Mouse (Mus musculus) adrenal gland, adult 18-20 months (tissue): Measurements from ENCODE around the gene Gapvd1. TPM values are rescaled to one million over a fixed set of nuclear protein-coding genes. Genes with fewer than 3 reads are reported as not detected.
"Not testable (repeated sequence)": the region's sequence is repeated elsewhere in the genome, so short reads cannot be mapped to it uniquely, and the experiment has no call there.

Source experiments
- DNase-seq, 2 experiments: peaks; one replicate each; pipeline ENCODE4 v3.0.0; 2021 to 2022; ENCODE audit warnings: low spot score in 2 of 2
- long read RNA-seq, 2 experiments: library from polyadenylated mRNA; stranded (forward); transcript quantifications; one replicate each; pipeline ENCODE4 v2.0.0; 2021
- total RNA-seq, 2 experiments: library from RNA; stranded (reverse); gene quantifications; 1 replicate in 1 of 2; 2 replicates in 1 of 2; pipeline ENCODE4 v1.2.3; 2021

Gapvd1 gene
- 10 to 100 TPM; 51.6 to 66.8 TPM for total RNA-seq
- long read RNA-seq, experiment 1, full-length matches to known transcripts: 3 of 15 reads
- long read RNA-seq, experiment 1, partial matches to known transcripts: 2 of 15 reads
- long read RNA-seq, experiment 1, other reads (novel, unspliced or antisense): 10 of 15 reads
- long read RNA-seq, experiment 2, full-length matches to known transcripts: 3 of 91 reads
- long read RNA-seq, experiment 2, partial matches to known transcripts: 72 of 91 reads
- long read RNA-seq, experiment 2, other reads (novel, unspliced or antisense): 16 of 91 reads

DNA sequence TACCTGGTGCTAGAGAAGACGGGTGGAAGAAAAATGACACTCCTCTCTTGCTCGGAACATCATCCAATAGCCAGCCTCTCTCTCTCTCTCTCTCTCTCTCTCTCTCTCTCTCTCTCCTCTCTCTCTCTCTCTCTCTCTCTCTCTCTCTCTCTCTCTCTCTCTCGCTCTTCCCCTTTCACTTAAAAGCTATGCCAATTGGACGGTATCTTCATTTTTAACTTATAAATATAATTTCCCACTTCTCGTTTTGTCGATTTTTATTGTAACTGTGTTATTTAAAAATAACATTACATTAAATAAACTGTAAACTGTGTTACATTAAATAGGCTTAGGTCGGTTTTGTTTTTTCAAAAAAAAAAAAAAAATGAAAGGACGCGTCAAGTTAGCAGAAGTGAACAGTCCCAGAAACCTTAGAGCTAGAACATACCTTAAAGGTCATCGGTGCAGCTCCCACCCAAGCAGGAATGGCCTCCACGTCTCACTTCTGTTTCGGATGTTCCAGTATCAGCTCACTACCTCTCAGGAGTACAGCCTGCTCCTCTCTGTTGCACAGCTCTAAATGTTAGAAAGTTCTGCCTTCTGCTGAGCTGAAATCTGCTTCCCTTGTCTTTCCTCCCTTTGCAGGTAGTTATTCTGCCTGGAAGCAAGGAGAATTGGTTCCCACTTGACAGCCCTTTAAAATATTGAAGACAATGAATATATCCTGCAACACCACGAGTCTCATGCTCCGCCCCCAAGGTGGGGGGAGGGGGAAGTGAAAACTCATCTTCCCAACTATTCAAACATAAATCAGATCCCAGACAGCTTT lies at the start of gene Gapvd1:
TSS of gene Gapvd1 (minus strand) at position 682 of the 808 bp plus-strand sequence.
- DNase-seq: peak in 1 of 2 experiments; percentile 14

DNA sequence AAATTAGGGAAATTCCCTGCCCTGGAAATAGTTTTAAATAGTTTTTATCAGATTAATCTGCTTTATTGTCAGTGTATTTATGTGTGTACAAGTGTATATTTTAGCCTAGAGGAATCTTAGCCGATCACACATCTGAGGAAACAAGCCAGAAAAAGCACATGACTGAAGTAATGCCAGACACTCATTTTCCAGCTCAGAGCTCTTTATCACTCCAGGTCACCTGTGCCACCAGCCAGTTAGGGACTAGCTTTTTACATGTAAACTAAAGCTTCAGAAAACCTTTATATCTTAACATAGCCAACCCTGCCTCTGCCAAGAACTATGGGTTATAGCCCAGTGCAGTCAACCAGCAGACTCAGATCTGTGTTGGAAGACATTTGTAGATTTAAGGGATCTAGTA lies 49.8 kb upstream of the Gapvd1 start:
- no peak for DNase-seq

DNA sequence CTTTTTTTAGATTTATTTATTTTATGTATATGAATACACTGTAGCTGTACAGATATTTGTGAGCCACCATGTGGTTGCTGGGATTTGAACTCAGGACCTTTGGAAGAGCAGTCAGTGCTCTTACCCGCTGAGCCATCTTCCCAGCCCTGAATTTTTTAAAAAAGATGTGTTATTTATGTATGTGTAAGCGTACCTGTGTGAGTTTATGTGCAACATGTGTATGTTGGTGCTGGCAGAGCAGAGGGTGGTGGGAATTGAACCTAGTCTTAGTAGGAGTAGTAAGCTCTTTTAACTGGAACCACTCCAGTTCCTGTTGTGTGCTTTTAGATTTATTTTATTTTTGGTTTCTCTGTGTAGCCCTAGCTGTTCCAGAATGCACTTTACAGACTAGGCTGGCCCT lies 49.1 kb upstream of the Gapvd1 start:
- no peak for DNase-seq

DNA sequence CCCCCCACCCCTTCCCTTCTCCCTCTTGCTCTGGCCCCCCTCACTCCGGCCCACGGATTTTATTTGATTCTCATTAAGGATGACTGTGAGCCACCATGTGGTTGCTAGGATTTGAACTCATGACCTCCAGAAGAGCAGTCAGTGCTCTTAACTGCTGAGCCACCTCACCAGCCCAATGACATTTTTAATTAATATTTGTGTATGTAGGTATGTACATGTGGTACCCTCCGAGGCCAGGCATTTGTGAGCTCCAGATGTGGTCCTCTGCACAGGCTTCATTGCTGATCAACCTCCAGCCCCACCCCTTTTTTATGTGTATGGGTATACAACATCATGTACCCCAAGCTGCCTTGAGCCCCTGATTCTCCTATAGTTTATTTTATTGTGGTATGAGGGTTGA lies 48.7 kb upstream of the Gapvd1 start:
- DNase-seq: no peak

DNA sequence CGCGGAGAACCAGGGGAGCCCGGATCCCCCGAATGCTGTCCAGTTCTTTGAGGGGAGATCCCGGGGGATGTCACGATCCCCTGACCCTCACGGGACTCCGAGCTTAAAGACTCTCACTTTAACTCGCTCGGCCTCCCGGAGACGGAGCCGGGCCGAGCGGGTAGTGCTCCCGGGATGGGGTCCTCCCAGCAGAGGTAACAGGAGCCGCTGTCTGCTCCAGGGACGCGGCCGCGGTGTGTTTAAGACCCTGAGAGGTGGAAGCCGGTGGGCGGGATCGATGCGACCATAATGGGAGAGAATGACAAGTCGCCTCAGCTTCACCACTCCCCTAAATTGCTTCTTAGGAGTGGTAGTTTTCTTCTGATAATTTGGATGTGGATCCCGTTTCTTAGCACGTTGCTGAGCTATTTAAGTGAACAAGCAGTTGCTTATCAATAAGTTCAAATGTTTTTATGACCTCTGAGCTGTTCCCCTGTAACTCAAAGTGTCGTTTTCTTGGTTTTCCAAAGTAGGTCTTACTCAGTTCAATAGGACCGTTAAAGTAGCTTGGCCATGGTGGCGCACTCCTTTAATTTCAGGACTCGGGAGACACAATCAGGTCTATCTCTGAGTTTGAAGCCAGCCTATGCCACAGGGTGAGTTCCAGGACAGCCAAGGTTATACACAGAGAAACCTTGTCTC lies 47.7 kb upstream of the Gapvd1 start:
- DNase-seq: peak in 1 of 2 experiments; percentile 33

DNA sequence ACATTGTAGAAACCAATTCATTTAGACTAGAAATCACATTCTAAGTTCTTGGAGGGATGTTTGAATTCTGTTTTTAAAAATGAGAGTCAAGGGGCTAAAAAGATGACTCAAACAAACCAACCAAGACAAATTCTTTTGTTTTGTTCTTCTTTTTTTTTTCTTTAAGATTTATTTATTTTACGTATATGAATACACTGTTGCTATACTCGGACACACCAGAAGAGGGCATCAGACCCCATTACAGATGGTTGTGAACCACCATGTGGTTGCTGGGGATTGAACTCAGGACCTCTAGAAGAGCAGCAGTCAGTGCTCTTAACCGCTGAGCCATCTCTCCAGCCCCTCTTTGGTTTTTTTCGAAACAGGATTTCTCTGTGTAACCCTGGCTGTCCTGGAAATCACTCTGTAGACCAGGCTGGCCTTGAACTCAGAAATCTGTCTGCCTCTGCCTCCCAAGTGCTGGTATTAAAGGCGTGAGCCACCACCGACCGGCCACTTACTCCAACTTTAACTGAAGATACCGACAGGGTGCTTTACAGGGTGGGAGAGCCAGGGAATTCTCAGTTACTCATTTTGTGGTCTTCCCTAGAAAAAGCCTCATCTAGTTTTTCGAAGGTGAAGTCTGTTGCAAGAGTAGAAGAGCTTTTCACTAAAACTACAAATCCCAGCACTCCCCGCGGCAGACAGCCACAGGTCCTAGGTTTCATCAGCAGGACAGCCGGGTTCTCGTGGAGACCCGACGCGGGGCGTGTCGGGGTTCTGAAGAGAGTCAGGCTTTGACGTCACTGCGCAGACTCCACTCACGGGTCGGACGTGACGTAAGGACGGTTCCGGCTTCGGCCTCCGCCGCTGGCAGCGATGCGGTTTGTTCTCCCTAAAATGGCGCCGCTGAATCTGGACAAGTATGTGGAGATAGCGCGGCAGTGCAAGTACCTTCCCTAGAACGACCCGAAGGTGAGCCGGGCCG lies 46.8 kb upstream of the Gapvd1 start:
- peak; percentile 90 to 94 for DNase-seq

DNA sequence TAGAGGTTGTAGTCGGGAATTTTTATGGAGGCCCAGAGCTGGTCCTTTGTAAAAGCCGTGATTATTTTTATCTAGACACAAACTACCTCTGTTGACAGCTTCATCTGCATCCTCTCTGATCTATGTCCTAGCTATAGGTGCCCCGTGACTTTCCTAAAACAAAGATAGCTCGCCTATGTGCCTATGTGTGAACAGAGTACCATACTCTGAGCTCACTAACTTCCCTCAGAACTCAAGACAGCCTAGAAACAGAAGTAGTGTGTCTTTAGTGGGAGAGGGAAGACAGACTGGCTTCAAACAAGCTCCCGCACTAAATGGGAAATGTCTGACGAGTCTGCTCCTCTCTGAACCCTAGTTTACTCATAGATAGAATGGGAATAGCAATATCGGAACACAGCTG lies 45.3 kb upstream of the Gapvd1 start:
- no peak for DNase-seq

DNA sequence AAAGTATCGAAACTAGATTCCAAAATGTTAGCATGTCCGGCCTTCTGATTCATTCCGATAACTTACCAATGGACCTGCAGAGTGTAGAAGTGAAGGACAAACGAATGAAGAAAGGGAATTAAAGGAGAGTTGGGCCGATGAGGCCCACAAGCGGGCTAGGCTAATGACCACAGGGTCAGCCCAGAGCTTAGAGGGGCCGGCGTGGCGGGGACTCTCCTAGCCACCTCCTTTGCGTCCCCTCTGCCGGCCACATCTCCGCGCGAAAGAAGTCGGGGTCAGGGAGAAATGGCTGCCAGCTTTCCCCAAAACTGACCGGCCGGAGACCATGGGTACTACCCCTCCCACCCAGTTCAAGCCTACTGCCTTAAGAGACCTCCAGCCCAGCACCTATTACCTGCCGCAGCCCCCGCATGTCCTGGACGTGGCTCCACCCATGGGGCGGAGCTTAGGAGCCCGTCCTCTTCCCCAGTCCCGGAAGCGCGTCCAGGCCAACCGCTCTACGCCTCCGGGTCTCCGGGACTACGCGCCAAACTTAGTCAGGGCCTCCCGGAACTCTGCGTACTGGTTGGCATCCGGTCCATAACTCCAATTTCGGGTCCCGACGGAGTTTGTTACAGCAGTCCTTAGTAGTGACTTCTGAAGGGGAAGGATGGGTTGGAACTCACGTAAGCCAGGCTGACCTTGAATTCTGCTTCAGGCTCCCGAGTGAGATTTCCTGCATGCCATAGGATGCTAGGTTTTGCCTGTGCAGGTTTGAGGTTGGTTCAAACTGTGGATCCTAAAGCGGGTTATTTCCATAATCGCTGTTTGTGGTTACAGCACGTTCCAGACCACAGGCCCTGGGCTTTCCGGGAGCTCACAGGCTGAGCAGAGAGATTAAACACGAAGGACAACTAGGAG lies 44.6 kb upstream of the Gapvd1 start, which contains the start of gene Rabepk:
TSS of gene Rabepk (minus strand) at position 556 of the 900 bp plus-strand sequence.
- peak; percentile 70 to 80 for DNase-seq

DNA sequence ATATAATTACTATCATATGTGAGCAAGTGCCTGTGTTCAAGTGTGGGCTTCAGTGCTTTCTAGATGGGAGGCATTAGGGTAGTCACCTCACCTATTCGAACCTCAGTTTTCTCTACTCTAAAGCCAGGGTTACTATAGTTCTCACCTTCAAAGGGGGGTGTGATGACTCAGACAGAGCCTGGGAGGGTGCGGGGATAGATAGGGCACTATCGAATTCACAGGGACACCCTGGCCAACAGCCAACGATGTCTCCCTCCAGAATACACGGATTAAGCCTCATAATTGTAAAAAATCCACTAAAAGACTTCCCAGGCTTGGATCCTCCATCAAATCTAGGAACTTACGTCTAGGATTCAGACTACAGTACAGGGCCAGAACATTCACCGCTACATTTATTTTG lies 40.4 kb upstream of the Gapvd1 start:
- DNase-seq: no peak

DNA sequence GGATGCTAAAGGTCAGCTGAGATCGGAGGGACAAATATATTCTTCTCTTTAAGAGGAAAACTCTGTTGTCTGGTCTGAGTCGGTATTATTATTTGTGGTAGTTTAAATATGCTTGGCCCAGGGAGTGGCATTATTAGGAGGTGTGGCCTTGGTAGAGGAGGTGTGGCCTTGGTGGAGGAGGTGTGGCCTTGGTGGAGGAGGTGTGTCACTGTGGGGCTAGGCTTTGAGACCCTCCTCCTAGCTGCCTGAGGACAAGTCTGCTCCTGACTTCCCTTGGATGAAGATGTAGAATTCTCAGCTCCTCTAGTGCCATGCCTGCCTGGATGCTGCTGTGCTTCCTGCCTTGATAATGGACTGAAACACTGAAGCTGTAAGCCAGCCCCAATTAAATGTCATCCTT lies 39.5 kb upstream of the Gapvd1 start:
- no peak for DNase-seq

DNA sequence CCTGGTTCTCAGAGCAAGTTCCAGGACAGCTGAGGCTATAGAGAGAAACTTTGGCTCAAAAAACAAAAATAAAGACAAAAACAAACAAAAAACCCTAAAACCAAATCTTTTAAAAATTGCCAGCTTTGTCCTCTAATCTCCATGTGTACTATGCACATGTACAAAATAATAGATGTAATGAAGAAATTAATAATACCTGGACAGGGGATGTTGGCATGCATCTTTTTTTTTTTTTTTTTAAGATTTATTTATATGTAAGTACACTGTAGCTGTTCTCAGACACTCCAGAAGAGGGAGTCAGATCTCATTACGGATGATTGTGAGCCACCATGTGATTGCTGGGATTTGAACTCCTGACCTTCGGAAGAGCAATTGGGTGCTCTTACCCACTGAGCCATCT lies 37.5 kb upstream of the Gapvd1 start:
- not testable (repeated sequence) for DNase-seq

DNA sequence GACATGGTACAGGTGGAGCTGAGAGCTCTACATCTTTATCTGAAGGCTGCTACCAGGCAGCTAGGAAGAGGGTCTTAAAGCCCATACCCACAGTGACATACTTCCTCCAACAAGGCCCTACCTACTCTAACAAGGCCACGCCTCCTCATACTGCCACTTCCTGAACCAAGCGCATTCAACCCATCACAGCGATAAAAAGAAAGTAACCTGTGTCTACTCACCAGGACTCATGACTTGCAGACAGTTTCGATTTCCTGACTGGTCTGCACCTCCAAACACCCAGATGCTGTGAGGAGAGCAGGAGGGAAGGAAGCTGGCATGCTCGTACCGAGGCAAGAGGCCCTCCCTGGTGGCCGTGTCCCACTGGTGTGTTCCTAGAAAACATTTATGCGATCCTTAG lies 35.2 kb upstream of the Gapvd1 start:
- DNase-seq: no peak

DNA sequence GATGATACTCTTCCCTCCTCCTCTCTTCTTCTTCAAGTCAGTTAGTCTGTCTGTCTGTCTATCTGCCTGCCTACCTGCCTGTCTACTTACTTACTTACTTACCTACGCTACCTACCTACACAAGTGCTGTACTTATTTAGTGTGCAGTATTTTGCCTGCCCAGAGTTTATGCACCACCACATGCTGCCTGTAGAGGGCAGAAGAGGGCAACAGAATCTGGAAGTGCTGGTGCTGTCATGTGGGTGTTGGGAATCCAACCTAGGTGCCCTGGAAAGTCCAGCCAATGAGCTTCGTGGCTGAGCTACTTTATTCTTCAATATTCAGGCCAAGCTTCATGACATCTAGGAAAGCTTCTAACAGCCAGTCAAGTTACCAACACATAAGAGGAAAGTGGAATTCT lies 29.1 kb upstream of the Gapvd1 start:
- DNase-seq: peak; percentile 50 to 51

DNA sequence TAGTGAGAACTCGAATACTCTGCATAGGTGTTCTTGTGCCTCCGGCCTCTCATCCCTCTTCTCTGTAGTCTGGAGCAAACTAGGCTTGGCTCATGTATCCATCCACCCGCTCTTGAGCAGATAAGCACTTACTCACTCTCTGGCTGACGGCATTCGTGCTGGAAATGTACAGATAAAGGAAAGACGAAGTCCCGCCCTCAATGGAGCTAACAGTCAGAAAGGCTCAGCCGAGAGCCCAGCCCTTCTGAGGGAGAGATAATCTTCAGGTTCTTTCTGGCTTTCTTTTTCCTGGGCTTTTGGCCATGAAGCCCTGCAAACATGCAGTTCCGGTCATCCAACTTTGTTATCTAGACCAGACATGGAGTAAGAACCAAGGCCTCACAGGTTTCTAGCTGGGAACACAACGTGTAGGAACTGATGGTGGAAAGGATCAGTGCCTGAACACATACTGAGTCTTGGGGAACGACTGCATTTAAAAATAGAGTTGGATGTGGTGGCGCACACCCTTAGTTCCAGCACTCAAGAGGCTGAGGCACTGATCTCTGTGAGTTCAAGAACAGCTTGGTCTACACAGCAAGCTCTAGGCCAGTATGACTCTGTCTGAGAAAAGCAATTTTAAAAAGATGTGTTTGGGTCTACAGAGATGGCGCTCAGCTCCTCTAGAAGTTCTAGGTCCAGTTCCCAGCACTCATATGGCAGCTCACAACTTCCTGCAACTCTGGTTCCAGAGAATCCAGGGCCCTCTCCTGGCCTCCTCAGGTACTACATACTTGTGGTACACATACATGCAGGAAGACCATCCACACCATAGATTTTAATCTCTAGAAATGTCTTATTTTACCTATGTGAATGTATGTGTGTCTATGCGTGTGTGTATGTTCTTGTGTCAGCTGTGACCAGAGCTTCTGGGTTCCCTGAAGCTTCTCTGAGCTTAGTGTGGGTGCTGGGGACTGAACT lies 28.3 kb upstream of the Gapvd1 start:
- no peak for DNase-seq

DNA sequence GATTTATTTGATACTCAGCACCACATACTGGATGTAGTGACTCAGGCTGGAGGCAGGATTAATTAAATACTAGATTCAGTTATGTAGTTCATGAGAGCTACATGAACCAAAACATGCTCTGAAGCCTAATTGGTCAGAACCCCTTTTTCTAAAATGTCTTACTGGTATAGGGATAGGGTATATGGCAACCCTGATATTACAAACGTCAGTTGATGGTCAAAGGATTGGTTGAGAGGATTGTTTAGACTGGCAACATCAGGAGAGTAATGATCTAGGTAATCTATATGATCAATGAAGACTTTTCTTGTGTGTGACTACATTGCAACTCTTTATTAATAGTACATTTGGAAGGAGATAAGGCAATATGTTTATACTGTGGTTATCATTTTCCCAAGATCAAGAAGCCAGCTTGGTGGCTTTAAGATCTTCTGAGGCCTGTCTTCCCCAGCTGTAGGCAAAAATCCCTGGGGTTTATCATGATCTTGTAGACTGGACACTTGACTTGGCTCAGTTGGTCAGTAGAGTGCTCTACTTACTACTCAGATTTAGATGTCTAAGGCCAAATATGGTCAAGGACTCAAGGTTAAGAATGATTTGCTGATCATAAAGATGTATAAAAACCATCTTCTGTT lies 22.3 kb upstream of the Gapvd1 start:
- no peak for DNase-seq

DNA sequence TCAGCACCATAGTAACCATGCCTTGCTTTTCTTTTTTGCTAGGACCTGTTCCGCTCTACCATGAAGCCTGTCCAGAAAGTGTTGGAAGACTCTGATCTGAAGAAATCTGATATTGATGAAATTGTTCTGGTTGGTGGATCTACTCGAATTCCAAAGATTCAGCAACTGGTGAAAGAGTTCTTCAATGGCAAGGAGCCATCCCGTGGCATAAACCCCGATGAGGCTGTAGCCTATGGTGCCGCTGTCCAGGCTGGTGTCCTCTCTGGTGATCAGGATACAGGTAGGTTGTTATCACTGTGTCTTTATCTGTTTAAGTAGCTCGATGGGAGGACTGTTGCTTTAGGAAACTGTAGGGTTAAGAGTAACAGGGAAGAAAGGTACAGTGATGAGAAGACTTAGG lies 19.5 kb upstream of the Gapvd1 start:
- no peak for DNase-seq

DNA sequence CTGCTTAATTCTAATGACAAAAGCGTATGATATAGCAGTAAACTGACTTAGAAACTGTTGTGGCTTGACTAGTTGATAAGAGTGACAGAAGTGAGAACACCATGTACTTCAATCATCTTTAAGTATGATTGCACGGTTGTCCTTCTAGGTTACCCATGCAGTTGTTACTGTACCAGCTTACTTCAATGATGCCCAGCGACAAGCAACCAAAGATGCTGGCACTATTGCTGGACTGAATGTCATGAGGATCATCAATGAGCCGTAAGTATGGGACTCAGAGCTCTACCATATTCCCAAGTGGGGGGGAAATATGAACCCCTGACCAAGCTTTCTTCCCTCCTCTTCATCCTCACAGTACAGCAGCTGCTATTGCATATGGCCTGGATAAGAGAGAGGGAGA lies 18.6 kb upstream of the Gapvd1 start:
- DNase-seq: no peak
